Mouse (Mus musculus) lung, postnatal 25 days (tissue): ENCODE measurements around the gene Ctdnep1.
A peak's percentile ranks its signal among the peaks of the same experiment; 100 is the strongest.

Experiments used
- DNase-seq: peaks from one replicate; pipeline ENCODE4 v3.0.0; 2022; ENCODE audit warnings: low spot score

Gene Ctdnep1

GRCm38 (mm10) chr11:69981141-69981762 lies at the start of gene Ctdnep1:
Ctdnep1 (plus strand) TSS chr11:69981156.
- no peak for DNase-seq

DNA sequence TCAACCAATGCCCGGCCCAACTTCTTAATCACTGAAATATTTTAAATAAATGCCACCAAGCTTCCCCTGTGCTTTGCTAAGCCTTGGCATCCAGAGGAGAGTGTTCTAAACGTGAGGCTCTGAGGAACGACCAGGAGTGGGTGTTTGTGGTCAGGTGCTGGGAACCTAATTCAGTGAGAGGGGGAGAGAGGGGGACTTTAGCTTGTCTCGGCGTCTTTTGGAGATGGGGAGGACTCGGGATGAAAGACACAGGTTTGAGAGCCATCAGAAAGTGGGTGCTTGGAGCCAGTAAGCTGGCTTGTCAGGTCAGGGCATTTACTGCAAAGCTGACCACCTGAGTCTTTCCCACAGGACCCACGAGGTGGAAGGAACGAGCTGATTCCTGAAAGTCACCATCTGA lies 49.2 kb upstream of the Ctdnep1 start:
- DNase-seq: no peak

DNA sequence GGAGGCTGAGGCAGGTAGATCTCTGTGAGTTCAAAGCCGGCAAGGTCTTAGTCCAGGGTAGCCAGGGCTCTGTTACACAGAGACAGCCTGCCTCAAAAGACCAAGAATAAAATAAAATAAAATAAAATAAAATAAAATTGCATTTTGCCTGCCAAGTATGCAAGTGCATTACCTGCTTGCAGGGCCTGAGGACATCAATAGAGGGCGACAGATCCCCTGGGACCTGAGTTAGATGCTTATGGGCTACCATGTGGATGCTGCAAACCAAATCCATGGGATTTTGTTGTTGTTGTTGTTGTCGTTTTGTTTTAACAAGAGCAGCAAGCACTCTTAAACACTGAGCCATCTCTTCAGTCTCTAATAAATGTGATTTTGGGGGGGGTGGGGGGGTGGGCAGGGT lies 48.7 kb upstream of the Ctdnep1 start:
- DNase-seq: no peak

DNA sequence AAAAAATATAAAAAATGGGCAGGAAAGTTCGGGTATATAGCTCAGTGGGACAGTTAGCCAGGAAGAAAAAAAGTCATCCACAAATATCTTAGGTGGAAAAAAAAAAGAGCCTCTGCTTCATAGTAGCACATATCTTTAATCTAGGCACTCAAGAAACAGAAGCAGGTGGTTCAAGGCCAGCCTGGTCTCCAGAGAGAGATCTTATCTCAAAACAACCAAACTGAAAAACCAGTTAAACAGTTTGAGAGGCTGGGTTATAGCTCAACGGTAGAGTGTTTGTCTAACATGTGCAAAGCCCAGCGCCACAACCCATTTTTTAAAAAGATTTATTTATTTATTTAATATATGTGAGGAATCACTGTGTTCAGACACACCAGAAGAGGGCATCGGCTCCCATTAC lies 47.9 kb upstream of the Ctdnep1 start:
- DNase-seq: no peak

DNA sequence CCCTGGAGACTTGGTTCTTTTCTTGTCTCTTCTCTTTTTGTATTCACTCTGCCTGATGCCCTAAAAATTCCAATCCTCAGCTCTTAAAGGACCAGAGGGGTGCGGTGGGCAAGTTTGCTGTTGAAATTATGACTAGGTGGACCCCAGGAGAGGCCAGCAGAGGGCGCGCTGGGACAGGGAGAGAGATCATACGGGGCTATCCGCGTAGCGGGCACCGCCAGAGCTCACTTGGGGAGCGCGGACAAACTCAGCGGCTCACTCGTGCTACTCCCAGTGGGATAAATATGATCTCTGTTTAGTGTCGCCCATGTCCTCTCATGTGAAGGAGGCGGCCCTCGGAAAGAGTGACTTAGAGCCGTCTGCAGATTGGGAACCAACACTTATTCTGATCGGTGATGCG lies 46.8 kb upstream of the Ctdnep1 start:
- DNase-seq: peak; percentile 92

- no peak for DNase-seq
Observed at GRCm38 (mm10) chr11:69934681-69935080, 46.3 kb upstream of the Ctdnep1 start.

DNA sequence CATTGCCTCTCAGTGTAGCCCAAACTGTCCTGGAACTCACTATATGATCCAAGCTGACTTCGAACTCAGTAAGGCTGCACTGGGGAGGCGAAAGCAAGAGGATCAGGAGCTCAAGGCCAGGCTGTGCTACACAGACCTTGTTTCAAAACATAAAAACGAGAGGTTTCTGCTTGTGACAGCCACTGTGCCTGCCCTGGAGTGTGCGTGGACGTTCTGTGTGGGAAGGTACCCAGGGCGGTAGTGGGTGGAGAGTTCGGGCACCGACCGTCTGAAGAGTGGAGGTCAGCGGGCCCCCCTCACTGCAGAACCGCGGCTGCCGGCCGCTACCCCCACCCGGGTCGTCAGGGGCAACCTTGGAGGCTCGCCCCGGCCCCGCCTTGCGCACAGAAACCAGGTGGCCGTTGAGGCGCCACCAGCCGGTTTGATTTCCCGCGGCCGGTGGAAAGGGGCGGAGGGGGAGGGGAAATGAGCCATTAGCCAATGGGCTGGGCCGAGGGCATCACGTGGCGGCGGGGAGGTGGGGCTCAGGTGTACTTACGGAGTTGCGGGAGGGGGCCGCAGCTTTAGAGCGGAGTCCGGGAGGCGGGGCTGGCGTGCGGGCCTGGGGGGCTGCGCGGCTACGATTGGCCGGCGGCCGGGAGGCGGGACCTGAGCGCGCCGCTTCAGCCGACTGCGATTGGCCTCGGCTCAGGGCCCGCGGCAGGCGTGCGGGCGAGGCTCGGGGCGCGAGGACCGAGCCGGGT lies 45.6 kb upstream of the Ctdnep1 start, which contains the start of gene Ybx2:
TSS of gene Ybx2 (plus strand) at position 660 of the 743 bp plus-strand sequence.
- peak; percentile 86 for DNase-seq

- no peak for DNase-seq
Observed at GRCm38 (mm10) chr11:69936156-69936555, 44.8 kb upstream of the Ctdnep1 start.

GRCm38 (mm10) chr11:69936714-69937347 lies 44.1 kb upstream of the Ctdnep1 start:
- no peak for DNase-seq

DNA sequence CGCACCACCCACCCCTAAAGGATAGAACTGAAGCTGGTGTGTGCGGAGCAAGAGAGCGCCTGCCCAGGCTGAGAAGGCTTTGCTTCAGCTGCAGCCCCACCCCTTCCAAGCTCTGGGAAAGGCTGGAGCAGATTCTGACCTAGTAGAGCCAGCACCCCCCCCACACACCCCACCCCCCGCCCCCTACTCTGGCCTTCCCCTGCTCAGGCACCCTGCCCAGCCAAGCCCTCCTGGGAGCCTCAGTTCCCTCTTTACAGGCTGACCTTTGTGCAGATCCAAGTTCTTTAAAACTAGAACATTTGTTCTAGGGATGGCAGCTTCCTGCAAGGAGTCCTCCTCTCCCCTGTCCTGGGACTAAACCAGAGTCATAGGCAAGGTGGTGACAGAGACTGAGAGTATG lies 43.6 kb upstream of the Ctdnep1 start:
- no peak for DNase-seq

GRCm38 (mm10) chr11:69937834-69938233 lies 43.1 kb upstream of the Ctdnep1 start:
- DNase-seq: no peak

- DNase-seq: no peak
Observed at GRCm38 (mm10) chr11:69938401-69938979, 42.5 kb upstream of the Ctdnep1 start.

DNA sequence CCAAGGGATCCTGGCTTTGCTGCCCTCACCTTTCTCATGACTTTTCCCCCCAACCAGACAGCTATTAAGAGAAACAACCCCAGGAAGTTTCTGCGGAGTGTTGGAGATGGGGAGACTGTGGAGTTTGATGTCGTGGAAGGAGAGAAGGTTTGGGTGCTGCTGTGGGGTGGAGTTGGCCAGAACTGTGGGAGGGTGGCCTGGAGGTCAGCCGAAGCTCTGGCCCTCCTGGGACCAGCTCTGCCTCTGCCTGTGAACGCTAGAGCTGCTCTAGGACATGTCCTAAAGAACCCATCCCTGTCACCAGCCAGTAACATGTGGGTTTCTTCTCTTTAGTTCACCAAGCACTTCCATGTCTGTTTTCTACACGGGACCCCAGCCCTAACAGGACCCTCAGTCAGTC lies 41.8 kb upstream of the Ctdnep1 start:
- DNase-seq: no peak

DNA sequence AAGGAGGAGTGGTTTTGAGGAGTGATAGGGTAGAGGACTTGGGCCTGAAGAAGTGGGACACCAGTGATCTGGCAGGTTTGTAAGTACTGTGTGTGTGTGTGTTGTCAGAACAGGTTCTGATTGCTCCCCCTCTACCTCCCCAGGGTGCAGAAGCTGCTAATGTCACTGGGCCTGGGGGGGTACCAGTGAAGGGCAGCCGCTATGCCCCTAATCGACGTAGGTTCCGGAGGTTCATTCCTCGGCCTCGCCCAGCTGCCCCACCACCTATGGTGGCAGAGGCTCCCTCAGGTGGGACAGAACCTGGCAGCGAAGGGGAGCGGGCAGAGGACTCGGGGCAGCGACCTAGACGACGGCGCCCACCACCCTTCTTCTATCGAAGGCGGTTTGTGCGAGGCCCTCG lies 41.2 kb upstream of the Ctdnep1 start:
- no peak for DNase-seq

- no peak for DNase-seq
Observed at GRCm38 (mm10) chr11:69940962-69941361, 40.0 kb upstream of the Ctdnep1 start.

- DNase-seq: no peak
Observed at GRCm38 (mm10) chr11:69945216-69945615, 35.7 kb upstream of the Ctdnep1 start.

DNA sequence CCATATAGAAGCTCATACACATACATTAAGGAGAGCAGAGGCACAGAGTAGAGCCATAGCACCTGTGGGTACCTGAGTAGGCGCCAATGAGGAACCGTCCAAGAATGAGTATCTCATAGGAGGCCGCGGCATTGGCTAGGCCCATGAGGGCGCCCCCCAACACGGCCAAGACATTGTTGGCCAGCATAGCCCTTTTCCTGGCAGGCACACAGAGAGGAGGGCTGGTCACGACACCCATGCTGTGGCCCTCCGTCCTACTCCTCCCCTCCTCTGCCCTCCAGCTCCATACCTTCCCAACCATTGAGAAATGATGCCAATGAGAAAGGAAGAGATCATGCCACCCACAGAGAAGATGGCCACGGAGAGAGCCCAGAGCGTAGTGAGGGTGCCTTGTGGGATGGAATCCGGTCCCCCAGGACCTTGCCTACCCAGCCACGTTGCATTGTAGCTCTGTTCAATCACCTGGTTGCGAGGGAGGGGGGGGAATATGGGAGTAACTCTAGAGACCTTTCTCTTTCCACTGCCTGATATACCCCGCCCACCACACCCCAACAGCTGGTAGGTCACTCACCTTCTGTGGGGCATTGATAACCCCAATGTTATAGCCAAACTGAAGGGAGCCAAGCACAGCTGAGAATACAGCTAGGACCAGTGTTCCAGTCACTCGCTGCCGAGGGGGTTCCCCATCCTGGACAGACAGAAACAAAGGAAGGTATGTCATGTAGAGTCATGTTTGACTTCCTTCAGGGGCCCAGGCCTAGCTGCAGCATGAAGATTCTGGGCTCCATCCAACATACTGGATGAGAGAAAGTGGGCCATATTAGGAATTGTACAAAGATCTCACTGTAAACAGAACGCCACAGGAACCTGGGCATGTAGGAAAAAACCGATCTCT lies 34.7 kb upstream of the Ctdnep1 start:
- DNase-seq: no peak

- no peak for DNase-seq
Observed at GRCm38 (mm10) chr11:69947337-69948065, 33.5 kb upstream of the Ctdnep1 start.

GRCm38 (mm10) chr11:69948066-69948762 lies 32.7 kb upstream of the Ctdnep1 start, which contains the start of gene Slc2a4:
Slc2a4 (minus strand) TSS chr11:69948188.
- peak; percentile 91 for DNase-seq

DNA sequence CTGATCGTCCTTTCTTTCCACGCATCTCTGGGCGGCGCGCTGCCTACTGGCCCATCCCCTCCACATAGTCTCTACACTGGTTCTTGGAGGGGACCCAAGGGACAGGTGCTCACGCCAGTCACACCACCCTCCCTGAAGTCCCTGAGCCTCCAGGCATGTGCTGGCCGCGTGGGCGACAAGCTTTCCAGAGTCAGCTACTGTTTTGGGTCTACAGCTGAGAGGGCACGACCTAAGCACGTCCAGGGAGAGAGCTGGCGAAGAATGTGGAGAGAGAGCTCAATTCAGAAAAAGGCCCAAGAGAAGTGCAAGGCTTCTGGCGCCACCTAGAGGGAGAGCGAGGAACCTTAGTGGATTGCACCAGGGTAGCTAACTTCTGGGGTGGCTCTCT lies 32.2 kb upstream of the Ctdnep1 start:
- peak; percentile 89 for DNase-seq
